Mouse (Mus musculus) lung, postnatal 4 days (tissue): ENCODE data around the gene Nupr1.

Experiments used
- DNase-seq, 2 experiments: peaks; one replicate each; pipeline ENCODE4 v3.0.0; 2021

The Nupr1 gene

DNA sequence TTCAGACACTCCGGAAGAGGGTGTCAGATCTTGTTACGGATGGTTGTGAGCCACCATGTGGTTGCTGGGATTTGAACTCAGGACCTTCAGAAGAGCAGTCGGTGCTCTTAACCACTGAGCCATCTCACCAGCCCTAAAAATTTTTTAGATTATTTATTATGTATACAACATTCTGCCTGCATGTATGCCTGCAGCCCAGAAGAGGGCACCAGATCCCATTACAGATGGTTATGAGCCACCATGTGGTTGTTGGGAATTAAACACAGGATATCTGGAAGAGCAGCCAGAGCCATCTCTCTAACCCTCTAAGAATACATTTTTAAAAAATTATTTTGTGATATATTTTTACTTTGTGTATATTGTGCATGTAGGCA is 12.6 kb upstream of the Nupr1 start:
- peak; percentile 37 to 72 for DNase-seq

DNA sequence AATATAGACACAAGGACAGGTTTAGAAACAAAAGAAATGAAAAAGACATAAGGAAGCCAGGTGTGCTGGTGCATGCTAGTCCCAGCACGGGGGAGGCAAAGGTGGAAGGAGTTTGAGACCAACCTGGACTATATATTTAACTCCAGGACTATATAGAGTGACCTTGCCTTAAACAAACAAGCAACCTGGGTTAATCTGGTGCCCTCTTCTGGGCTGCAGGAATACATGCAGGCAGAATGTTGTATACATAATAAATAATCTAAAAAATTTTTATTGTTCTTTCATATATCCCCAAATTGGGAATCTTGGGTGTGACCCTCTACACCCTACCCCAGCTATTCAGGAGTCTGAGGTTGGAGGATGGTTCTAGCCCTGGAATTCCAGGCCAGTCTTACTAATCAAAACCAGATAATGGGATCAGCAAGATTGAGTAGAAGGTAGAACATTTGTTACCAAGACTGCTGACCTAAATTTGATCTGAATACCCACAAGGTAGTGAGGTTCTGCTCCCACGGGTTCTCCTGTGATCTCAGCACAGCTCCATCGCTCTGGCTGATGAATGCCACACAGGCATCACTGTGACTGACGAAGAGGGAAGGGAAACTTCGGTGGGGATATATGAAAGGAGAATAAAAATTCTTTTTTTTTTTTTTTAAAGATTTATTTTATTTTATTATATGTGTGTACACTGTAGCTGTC is 12.0 kb upstream of the Nupr1 start:
- DNase-seq: no peak

DNA sequence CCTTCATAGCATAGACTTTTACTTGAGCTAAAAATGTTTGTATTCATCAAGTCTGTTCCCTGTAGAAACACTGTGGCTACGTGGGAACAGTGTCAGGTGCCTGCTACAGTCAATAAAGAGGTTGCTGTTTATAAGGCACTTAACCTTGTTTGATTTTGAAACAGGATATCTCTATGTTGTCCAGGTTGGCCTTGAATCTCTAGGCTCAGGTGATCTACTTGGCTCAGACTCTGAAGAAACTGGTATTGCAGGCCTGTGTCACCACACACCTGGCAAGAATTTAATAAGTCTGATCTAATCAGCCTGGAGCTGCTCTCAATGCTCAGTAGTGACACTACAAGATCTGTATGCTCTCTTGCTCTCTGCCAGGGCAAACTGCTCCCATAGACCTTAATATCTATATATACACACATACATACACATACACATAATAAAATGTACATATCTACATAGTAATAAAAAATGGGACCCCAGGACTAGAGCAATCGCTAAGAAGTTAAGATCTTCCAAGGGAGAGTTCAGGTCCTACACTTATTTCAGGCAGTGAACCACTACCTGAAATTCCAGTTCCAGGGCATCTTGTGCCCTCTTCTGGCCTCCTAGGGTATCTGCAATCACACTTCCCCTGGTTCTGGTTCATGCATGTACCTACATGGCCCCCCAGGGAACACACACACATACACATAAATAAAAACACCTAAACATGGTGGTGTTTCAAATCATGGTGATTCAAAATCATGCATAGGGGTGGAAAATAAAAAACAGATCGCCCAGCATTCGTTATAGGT is 6.3 kb upstream of the Nupr1 start:
- peak; percentile 47 to 59 for DNase-seq

DNA sequence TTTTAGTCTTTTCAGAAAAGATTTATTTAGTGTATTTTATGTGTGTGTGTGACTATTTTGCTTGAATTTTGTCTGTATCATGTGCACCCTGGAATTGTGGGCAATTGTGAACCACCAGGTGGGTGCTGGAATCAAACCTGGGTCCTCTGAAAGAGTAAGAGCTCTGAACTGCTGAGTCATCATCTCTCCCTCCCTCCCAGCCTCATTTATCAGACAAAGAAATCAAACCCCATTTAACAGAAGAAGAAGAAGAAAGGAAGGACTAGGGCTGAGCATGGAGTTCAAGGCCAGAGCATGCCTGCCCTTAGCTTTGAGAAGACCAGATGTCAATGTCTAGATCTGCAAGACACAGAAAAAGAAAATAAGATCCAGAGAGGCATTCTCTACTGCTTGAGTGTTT is 4.7 kb upstream of the Nupr1 start:
- DNase-seq: no peak

DNA sequence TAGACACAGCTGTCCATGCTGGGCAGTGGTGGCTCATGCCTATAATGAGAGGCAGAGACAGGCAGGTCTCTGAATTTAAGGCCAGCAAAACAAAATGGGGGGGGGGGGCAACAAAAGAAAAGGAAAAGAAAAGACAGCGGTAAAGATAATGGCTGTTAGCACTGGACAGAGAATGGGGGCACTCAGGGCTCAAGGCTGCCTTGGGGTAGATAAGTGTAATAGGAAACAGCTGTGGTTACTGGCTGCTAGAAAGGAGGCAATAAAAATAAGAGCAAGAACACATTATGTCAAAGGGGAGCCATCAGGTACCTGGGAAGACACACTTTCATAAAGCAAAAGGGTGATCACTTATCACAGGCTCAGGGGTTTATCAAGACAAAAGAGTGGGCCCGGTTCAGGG is 1.8 kb upstream of the Nupr1 start:
- DNase-seq: no peak

DNA sequence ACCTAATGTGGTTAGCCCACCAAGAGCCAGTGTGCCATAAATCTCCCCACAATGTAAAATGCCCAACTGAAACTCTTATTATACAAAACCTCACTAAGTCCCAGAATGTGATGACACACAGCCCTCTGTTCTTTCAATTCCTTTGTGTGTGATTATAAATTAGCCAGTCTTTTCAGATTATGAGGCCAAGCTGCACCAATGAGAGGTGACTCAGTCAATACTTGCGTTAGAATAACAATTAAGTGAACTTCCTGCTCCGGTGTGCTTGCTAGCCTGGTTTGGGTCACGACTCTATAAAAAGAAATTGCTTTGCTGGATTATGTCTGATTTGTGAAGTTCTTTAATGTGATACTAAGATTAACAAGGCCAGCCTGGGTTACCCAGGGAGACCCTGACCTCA is 746 bp downstream of the Nupr1 start:
- no peak for DNase-seq

DNA sequence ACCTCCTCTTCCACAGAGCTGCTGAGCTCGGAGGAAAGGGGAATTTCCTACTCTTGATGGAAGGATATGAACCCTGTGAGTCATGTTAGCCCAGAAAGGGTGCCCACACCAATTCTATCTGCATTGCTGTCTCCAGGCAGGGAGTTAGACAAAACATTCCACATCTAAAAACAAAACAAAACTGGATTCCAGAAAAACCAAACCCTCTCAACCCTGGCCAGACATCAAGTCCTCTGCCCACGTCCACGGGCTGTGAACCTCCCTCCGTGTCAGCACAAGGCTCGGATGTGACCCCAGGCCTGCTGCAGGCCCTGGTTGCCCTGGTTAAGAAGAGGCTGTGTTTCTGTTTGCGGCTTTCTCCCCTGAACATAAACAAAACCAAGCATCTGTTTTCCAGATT is 2.5 kb downstream of the Nupr1 start:
- DNase-seq: peak in 1 of 2 experiments; percentile 51

DNA sequence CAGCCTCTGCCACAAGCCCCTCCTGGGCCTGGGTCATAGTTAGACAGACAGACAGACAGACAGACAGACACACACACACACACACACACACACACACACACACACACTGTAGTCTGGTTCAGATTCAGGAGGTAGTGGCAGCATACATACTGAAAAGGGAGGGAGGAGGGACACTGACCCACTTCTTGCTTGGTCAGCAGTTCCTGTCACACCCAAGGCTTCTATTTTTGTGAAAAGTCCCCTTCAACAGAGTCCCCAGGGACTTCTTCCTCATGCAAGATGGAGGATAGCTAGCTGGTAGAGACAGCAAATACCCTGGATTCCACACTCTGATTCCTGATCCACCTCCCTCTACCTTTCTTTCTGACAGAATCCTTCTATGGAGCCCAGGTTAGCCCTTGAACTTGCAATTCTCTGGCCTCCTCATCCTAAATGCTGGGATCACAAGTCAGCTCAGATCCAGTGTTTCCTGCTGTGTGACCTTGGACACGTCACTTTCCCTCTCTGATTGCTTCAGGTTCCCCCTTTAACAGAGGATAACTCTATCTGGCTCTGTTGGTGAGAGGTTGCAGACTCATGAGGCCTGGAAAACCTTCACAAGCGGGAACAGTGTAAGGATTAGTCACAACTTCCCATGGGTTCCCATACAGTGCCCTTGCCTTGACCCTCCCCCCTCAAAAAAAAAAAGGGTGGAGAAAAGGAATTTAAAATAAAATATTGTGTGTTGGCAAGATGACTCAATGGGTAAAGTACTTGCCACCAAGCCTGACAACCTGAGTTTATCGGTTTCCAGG is 4.7 kb downstream of the Nupr1 start:
- DNase-seq: no peak

DNA sequence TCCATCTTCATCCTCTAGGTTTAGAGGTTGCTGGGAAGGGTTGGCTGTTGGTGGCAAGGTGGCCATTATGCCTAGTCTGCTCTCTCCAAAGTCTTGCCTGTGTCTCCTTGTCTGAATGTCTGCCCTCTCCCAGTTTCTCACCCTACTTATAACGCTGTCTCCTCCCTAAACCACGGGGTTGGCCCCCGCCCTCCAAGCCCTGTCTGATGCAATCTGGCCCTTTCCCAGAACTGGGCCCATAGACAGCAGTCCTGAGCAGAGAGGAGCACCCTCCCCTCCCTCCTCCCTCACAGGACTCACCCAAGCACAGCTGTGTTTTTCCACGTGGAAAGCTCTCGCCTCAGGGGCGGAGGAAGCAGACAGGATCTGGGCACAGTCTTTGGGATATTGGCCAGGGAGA is 5.3 kb downstream of the Nupr1 start:
- peak; percentile 86 to 93 for DNase-seq

DNA sequence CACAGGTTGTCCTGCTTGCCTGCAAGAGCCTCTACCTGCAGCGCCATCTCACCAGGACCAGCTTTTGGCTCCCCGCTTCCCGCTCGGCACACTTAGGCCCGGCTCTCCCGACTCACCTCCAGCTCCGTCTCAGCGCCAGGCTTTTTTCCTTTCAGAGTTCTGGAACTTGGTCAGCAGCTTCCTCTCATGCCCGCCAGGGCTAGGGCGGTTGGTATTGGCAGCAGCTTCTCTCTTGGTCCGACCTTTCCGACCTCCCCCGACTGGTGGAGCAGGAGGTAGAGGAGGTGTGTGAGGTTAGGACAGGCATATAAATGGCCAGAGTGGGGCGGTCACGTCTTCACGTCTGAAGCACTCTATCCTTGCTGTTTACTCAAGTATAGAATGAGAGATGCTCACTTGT is 5.9 kb downstream of the Nupr1 start:
- peak; percentile 39 to 49 for DNase-seq

DNA sequence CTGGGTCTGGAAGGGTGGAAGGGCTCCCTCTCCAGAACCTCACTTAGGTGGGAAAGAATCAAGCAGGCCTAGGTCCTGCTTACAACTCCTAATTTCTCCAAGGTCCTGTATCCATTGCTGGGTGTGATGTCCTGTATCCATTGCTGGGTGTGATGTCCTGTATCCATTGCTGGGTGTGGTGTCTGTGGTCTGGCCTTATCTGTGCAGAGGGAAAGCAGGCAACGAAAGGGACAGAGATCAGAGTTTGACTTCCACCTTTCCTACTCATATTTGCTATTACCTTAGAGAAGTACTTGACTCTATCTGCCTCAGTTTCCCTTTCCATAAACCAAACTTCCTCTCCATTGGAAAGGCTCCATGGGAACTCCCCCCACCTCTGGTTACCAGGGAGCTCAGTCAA is 7.3 kb downstream of the Nupr1 start:
- DNase-seq: no peak

DNA sequence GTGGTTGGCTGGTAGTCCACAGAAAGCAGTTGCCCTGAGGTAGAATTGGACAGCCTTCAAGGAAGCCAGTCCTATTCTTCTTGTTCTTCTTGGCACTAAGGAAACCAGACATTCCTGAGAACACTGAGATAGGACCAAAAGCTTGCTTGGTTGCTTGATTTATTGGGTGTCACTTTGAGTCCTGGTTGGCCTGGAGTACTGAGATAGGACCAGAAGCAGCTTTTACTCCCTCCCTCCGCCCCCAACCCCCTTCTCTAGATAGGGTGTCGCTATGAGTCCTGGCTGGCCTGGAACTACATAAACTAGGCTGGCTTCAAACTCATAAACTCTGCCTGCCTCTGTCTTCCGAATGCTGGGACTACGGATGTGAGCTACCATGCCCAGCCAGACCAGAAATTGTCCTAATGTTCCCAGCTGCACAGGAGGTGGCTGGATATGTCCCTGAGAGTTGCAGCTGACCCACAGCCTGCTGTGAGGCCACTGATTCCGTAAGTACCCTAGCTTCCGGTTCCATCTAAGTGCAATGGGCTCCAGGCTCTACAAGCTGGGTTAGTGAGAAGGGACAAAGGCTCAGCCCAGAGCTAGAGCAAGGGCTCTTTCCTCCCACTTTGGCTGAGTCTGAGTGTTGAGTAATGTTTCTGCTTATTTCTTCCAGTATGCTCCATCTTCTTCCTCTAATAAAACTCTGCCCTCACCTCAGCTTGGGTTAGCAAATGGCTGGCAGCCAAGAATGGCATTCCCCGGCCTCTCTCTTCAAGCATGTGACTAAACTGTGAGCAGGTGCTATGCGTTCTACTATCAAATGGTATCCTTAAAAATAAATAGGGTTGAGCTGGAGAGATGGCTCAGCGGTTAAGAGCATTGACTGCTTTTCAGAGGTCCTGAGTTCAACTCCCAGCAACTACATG is 9.0 kb downstream of the Nupr1 start:
- DNase-seq: peak; percentile 46 to 68

DNA sequence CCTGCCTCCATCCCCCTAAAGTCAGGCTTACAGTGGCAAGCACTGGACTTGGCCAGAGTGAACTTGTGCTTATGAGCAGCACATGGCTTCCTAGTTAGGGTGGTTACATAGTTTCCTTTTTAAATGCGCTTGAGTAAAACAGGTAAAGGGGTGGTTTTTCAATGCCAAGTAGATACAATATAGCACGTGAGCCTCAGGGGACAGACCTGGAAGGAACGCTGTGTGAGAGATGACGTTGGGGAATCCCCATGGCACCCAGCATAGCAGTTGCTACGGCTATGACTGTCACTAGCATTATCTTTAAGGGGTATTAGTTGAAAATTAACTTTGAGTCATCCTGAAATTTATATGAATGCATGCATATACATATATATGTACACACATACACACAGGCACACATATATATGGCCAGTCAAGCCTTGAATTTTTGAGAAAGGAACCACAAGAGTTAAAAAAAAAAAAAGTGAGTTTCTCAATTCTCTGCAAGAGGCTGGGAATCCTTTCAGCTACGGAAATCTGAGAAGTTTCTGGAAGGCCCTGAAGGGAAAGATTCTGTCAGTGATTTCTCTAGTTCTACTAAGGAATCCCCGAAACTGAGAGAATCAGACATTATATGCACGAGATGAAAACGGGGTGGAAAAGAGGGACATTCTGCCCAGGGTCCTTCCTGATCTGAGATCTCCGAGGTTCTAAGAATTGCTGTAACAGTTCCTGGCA is 10.9 kb downstream of the Nupr1 start:
- DNase-seq: no peak

DNA sequence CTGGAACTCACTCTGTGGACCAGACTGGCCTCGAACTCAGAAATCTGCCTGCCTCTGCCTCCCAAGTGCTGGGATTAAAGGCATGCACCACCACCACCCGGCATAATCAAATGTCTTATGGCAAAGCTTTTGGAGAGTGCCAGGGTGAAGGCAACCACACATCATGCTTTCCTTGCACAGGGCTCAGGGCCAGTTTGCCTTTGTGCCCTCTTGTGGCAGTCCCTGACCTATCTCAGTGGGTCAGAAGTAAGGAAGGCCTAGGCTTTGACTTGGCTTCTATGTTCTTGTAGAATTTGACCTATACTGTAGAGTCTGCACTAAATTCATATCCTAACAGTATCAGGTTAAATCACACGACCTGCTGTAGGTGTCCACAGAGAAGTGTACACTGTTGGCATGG is 14.0 kb downstream of the Nupr1 start:
- DNase-seq: no peak

DNA sequence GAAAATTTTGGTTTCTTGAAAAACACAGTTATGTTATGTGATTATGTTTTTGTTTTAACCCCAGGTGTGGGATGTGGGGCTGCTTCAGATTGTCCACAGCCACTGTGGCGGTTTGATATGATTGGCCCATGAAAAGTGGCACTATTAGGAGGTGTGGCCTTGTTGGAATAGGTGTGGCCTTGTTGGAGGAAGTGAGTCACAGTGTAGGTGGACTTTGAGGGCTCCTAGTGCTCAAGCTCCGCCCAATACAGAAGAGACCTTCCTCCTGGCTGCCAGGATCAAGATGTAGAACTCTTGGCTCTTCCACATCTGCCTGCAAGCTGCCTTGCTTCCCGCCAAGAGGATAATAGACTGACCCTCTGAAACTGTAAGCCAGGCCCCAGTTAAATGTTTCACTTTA is 17.9 kb downstream of the Nupr1 start:
- DNase-seq: no peak

DNA sequence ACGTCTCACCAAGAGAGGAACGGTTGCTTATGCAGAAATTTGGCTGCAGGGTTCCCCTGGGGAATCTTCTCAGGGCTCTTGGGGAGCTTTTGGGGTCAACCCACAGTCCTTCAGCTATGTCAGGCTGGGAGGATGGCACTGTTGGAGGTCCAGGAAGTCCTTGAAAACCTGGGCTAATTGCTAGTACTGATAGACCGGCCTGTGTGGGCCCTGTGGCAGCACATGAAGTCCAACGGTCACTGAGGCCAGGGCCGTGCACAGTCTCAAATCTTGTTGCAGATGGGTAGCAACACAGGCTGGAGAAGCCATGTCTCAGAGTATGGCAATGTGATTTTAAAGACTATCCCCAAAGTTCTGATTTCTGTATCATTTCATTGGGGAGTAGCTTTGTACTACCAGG is 22.9 kb downstream of the Nupr1 start:
- DNase-seq: no peak

DNA sequence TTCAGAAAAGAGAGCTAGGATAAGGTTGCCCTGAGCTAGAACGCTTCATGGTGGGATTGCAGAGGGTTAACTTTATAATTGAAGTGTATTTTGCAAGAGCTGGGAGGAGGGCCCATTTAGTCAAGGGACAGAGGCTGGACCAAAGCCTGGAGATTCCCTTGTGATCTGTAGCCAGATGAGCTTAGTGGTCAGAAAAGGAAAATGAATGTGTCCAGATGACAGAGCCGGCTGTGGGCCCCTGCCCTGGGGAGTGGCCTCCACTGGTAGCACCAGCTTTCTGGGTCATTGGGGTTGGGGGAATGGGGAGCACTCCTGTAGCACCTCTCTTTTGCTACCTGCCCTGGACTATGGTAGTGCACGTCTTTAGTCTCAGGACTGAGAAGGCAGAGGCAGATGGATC is 23.6 kb downstream of the Nupr1 start:
- DNase-seq: peak; percentile 55 to 70

DNA sequence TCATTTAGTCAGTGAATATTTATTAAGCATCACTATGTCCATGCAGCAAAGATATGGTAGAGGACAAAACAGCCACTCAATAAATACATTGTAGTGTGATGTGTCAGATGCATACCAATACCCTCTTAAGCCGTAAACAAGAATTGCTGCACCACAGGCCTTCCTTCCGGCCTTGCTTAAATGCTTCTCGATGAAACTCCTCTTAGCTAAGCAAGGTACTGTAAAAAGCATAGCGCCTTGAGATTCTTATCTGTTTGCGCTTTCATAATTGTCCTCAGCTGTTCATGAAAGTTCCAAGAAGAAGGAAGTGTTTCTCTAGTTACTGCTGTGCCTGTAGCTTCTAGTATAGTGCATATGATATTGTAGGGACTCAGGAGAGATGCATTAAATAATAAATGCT is 24.1 kb downstream of the Nupr1 start:
- DNase-seq: no peak

DNA sequence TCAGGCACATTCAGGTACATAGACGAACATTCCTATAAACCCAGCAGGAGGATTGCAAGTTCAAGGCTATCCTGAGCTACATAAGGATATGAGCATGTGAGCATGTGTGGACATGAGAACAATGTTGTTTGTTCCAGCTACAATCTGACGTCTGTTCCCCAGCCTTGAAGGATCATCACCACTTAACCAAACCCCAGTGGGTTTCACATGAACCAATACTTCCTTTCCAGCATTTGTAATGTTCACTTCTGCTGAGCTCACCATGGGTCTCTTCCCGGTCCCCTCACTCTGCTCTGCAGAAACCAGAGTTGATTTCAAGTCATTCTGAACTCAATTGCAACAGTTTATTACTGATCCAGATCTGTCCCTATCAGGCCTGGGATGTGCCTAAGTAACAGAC is 28.0 kb downstream of the Nupr1 start:
- DNase-seq: no peak

DNA sequence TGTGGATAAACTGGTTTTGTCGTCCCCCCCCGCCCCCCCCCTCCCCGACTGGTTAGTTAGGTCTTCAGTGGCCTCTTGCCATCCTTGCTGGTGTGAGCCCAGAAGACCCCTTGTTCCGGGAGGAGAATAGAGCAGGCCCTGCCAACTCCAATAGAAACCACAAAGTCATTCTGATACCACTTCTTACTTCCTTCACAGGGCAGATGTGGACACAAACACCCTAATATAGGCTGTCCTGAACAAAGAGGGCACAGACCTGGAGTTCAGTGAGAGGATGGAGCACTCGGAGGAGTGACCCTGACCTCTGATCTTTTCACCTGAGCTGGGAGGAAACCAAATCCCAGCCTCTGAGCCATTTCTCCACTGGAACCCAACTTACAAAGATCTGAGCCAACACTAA is 28.8 kb downstream of the Nupr1 start:
- no peak for DNase-seq

DNA sequence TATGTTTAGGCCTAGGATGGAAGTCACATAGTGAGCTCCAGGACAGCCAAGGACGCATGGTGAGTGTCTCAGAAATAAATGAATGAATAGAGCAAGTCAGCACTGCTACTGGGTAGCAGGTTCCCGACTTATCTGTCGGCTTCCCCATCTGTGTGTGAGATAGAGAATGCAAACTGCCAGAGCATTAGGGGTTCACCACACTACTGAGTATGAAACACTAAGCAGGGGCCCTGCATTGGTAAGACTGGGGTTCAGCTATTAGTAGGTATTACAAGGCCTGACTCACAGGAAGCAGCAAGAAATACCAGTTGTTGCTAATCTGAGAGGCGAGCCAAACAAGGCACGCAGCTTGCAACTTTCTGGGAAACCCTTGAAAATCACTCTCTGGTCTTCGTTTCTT is 31.7 kb downstream of the Nupr1 start:
- DNase-seq: no peak

DNA sequence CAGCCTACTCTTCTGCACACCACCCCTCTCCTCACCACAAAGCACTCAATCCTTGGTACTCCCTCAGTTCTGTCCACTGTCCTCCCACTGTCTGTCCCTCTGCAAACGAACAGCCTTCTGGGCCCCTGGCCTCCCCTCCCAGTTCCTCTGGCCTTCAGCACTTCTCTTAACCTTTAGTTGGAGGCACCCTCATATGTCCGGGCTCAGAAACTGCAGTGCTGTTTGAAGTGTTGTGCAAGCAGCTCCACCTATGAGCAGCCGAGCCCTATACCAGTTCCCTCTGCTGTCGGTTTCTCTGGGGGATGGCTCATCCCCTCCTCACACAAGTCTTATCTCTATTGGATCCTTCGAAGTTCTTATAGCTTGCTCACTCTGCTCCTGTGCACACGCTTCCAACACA is 34.2 kb downstream of the Nupr1 start:
- no peak for DNase-seq
